Mouse (Mus musculus) heart, embryonic 14.5 days (tissue): ENCODE data around the gene Carm1. TPM values are rescaled to one million over a fixed set of nuclear protein-coding genes. Genes with fewer than 3 reads are reported as not detected.
A peak's percentile ranks its signal among the peaks of the same experiment; 100 is the strongest.
"Not testable (repeated sequence)": the region's sequence is repeated elsewhere in the genome, so short reads cannot be mapped to it uniquely, and the experiment has no call there.

Source experiments
- ATAC-seq: fragments of 200-750 bp; cut with Nextera tagmentation; 2 replicates; pipeline ENCODE4 v1.8.0; 2017; ENCODE audit warnings: low read depth, moderate TSS enrichment; ENCODE audit not compliant: insufficient number of reproducible peaks, insufficient read depth, low FRiP score
- H3K27ac ChIP-seq, 2 experiments: fragments of 200-500 bp in 1 of 2; fragments of 300-500 bp in 1 of 2; sonication (generic) in 1 of 2; replicated peaks in 1 of 2; 2 replicates each; pipeline ENCODE4 v1.5.1; 2012 to 2014; ENCODE audit warnings: low read depth in 2 of 2, low read length in 2 of 2, control low read depth in 1 of 2, mild to moderate bottlenecking in 1 of 2, mixed read lengths in 1 of 2; ENCODE audit not compliant: control insufficient read depth in 1 of 2, insufficient read depth in 1 of 2
- H3K27me3 ChIP-seq: fragments of 300-500 bp; sonication (generic); 2 replicates; pipeline ENCODE4 v1.6.1; 2014; ENCODE audit warnings: mild to moderate bottlenecking, low read length, control low read depth; ENCODE audit not compliant: control insufficient read depth, insufficient read depth
- H3K36me3 ChIP-seq: fragments of 300-500 bp; sonication (generic); 2 replicates; pipeline ENCODE4 v1.6.1; 2014; ENCODE audit warnings: mild to moderate bottlenecking, control low read depth, low read length, mixed read lengths; ENCODE audit not compliant: control insufficient read depth, insufficient read depth
- H3K4me1 ChIP-seq, 2 experiments: fragments of 200-500 bp in 1 of 2; fragments of 300-500 bp in 1 of 2; sonication (generic) in 1 of 2; 2 replicates each; pipeline ENCODE4 v1.6.1; 2012 to 2014; ENCODE audit warnings: low read length in 2 of 2, control low read depth in 1 of 2, mixed read lengths in 1 of 2; ENCODE audit not compliant: control insufficient read depth in 2 of 2, insufficient read depth in 2 of 2
- H3K4me2 ChIP-seq: fragments of 300-500 bp; sonication (generic); 2 replicates; pipeline ENCODE4 v1.6.1; 2014; ENCODE audit warnings: mild to moderate bottlenecking, low read length
- H3K4me3 ChIP-seq, 2 experiments: fragments of 200-500 bp in 1 of 2; fragments of 300-500 bp in 1 of 2; sonication (generic) in 1 of 2; 2 replicates each; pipeline ENCODE4 v1.5.1; 2012 to 2014; ENCODE audit warnings: low read length in 2 of 2, mild to moderate bottlenecking in 2 of 2, control low read depth in 1 of 2, low read depth in 1 of 2, moderate library complexity in 1 of 2; ENCODE audit not compliant: control insufficient read depth in 1 of 2, insufficient read depth in 1 of 2
- H3K9ac ChIP-seq: fragments of 300-500 bp; sonication (generic); 2 replicates; pipeline ENCODE4 v1.6.1; 2014; ENCODE audit warnings: mild to moderate bottlenecking, low read length
- H3K9me3 ChIP-seq: fragments of 300-500 bp; sonication (generic); 2 replicates; pipeline ENCODE4 v1.6.1; 2016; ENCODE audit warnings: low read length, control low read depth; ENCODE audit not compliant: control insufficient read depth
- WGBS: fragments of 180-500 bp; shearing (Covaris S2); extraction: QIAGEN DNeasy Blood & Tissue Kit; methylation state at CpG from one replicate; pipeline ENCODE4 v1.1.7; 2014; 5-methylcytosine and 5-hydroxymethylcytosine counted together
- polyA plus RNA-seq: library from polyadenylated mRNA; unstranded; fragments of >200 nt; fragmentation: Nextera tagmentation; extraction: Ambion mirVana; gene quantifications from 2 replicates; pipeline ENCODE4 v1.2.1, GENCODE M21; 2014

Carm1 gene
- polyA plus RNA-seq, 1 experiment from 2014 or later: 38.1 TPM

GRCm38 (mm10) chr9:21539981-21540753 lies 6.5 kb upstream of the Carm1 start:
- Histone ChIP-seq H3K27ac (no peak overlapping the region), H3K9me3 (no peaks in the 10 kb centered on the region), H3K4me1 (peaks cover under 1 to 6% of the 10 kb centered on the region in 2 experiments; a peak in 3 of 4 replicates), H3K4me3 (no peak overlapping the region), H3K27me3 (no peaks in the 10 kb centered on the region), H3K9ac (no peak overlapping the region), H3K4me2 (no peak overlapping the region), H3K36me3 (no peaks in the 10 kb centered on the region)
- 53% methylated on average over 7 of the region's 7 CpGs for WGBS
- no peak for ATAC-seq

GRCm38 (mm10) chr9:21542001-21542400 lies 4.7 kb upstream of the Carm1 start:
- not testable (repeated sequence) for H3K4me3 ChIP-seq, ATAC-seq, H3K9me3 ChIP-seq, H3K27me3 ChIP-seq, H3K4me2 ChIP-seq, H3K27ac ChIP-seq, H3K9ac ChIP-seq, H3K36me3 ChIP-seq
- H3K4me1 ChIP-seq: peaks cover 3 to 12% of the 10 kb centered on the region in 2 experiments; a peak in 3 of 4 replicates
- WGBS: 84% methylated on average over 2 of the region's 2 CpGs

- WGBS: 16% methylated on average over 9 of the region's 9 CpGs
- peak overlapping the region; percentile 98 to 99 for H3K27ac ChIP-seq
- peaks cover 5% of the 10 kb centered on the region; the same call in 1 of the 2 replicates for H3K36me3 ChIP-seq
- peak overlapping the region; percentile 80 to 95 for H3K4me3 ChIP-seq
- ATAC-seq: peak; percentile 11; the same call in 1 of the 2 replicates
- H3K4me2 ChIP-seq: peak overlapping the region; percentile 74
- no peaks in the 10 kb centered on the region for H3K9me3 ChIP-seq
- H3K4me1 ChIP-seq: peaks cover 7 to 13% of the 10 kb centered on the region in 2 experiments
- no peaks in the 10 kb centered on the region for H3K27me3 ChIP-seq
- peak overlapping the region; percentile 73 for H3K9ac ChIP-seq
These were observed 1.3 kb upstream of the Carm1 start for GRCm38 (mm10) chr9:21545351-21545915.

GRCm38 (mm10) chr9:21545916-21546788 lies 542 bp upstream of the Carm1 start:
- H3K4me3 ChIP-seq: peak overlapping the region; percentile 80 to 95
- peak overlapping the region; percentile 73 for H3K9ac ChIP-seq
- ATAC-seq: peak; percentile 96
- H3K27me3 ChIP-seq: no peaks in the 10 kb centered on the region
- peak overlapping the region; percentile 98 to 99 for H3K27ac ChIP-seq
- WGBS: under 1% methylated on average over 67 of the region's 67 CpGs
- peaks cover 7 to 13% of the 10 kb centered on the region in 2 experiments for H3K4me1 ChIP-seq
- H3K36me3 ChIP-seq: peaks cover 12% of the 10 kb centered on the region
- no peaks in the 10 kb centered on the region for H3K9me3 ChIP-seq
- H3K4me2 ChIP-seq: peak overlapping the region; percentile 74

GRCm38 (mm10) chr9:21547075-21547941 lies 614 bp downstream of the Carm1 start:
- peak overlapping the region; percentile 92 to 99 for H3K27ac ChIP-seq
- peak overlapping the region; percentile 96 for H3K9ac ChIP-seq
- WGBS: under 1% methylated on average over 40 of the region's 66 CpGs
- H3K4me1 ChIP-seq: peaks cover 7 to 13% of the 10 kb centered on the region in 2 experiments
- H3K9me3 ChIP-seq: no peaks in the 10 kb centered on the region
- H3K4me2 ChIP-seq: peak overlapping the region; percentile 74
- peak; percentile 29 for ATAC-seq
- H3K36me3 ChIP-seq: peaks cover 17% of the 10 kb centered on the region
- H3K27me3 ChIP-seq: no peaks in the 10 kb centered on the region
- H3K4me3 ChIP-seq: peak overlapping the region; percentile 80 to 95

GRCm38 (mm10) chr9:21551049-21551448 lies 4.4 kb downstream of the Carm1 start:
- no peaks in the 10 kb centered on the region for H3K27me3 ChIP-seq
- H3K27ac ChIP-seq: no peak overlapping the region
- no peak overlapping the region for H3K9ac ChIP-seq
- no peak overlapping the region for H3K4me3 ChIP-seq
- H3K4me2 ChIP-seq: no peak overlapping the region
- H3K9me3 ChIP-seq: no peaks in the 10 kb centered on the region
- 94% methylated on average over 2 of the region's 2 CpGs for WGBS
- H3K36me3 ChIP-seq: peaks cover 21% of the 10 kb centered on the region
- peaks cover 11 to 16% of the 10 kb centered on the region in 2 experiments for H3K4me1 ChIP-seq
- no peak for ATAC-seq
